Comparison of ENCODE assay signal across 27 mouse cellular contexts in the genomic region with DNA sequence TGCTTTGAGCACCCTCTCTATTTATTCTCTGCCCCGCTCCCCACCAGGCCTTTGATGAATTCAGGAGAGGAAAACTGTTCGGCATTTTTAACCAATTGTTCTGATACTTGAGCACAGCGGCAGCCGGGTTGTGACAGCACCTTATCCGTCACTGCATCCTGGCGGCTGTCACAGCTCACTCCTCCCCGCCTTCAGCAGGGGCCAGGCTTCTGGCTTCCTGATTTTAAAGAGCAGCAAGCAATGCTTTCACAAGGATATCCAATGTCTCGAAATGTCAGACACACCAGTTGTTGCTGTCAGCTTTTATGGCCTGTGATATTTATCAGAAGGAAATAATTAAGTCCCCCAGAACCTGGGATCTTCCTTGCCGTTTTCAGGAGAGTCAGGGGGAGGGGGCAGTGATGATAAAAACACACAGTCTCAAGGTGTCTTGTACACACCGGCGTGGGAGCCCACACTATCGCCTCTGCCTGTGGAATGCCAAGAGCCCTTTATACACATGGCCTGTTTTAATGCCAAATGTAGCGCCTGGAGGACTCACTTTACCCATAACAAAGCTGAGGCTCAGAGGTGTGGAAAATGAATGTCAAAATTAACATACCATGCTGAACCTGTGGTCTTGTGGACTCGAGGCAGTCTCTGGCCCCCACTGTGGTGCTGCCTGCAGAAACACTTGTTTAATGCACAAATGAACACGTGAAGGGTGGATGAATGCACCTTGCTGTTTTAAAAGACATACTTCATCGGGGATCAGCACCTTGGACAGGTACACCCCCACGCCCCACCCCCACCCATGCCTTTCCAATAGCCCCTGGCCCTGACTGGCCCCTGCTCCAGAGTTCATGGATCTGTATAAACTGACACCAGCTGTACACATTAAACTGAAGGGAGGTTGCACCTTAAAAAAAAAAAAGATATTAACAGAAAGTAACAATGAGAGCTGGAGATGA. TPM values are rescaled to one million over a fixed set of nuclear protein-coding genes. Genes with fewer than 3 reads are reported as not detected.
A peak's percentile ranks its signal among the peaks of the same experiment; 100 is the strongest.
DNase-seq lines count a peak whose midpoint lies in the region; ATAC-seq and TF ChIP-seq lines count a peak whose summit lies in the region.
"Had no signal": no experiment of that assay in that cellular context is flagged by ENCODE, and none has a peak within 500 bp of the region (broad histone marks: within the 10 kb centered on the region; RNA-seq: fewer than 3 reads in every experiment).

No protein-coding gene starts in this region.

- 21% methylated on average over 17 of the region's 17 CpGs for WGBS in kidney, embryonic 15.5 days
- 34% methylated on average over 17 of the region's 17 CpGs for WGBS in limb, embryonic 11.5 days

- no peak for DNase-seq in kidney, adult 9 months
- peak; percentile 21 for DNase-seq in ES-CJ7 (ENCODE audit: low read depth, low spot score)
- peak; percentile 22 for DNase-seq in brain, embryonic 14.5 days (ENCODE audit: low read depth)
- peak; percentile 61 for DNase-seq in limb, embryonic 11.5 days (ENCODE audit: low spot score)
- no peak for DNase-seq in Muller cell, postnatal 12 days (ENCODE audit: inconsistent ontology term)
- DNase-seq: adrenal gland, adult 8-10 months; B cell, adult 2 months; cerebellum, adult 9-10 months; gastrocnemius, postnatal 36 days; kidney, adult 8-10 months; liver, postnatal 0 days; retina, postnatal 1 day; thymus, adult 18-20 months; thymus, postnatal 4 days had no signal

- H3K36me3 ChIP-seq in kidney, embryonic 15.5 days: no peaks in the 10 kb centered on the region
- no peaks in the 10 kb centered on the region for H3K36me3 ChIP-seq in limb, embryonic 11.5 days (ENCODE audit: control insufficient read depth, insufficient read depth, low read length)
- H3K36me3 ChIP-seq: embryonic facial prominence, embryonic 13.5 days; heart, embryonic 10.5 days; midbrain, embryonic 12.5 days; stomach, embryonic 15.5 days had no signal

- peak; percentile 60 for ATAC-seq in kidney, embryonic 15.5 days (replicated peaks; ENCODE audit: low FRiP score)
- no peak for ATAC-seq in limb, embryonic 11.5 days (ENCODE audit: insufficient number of reproducible peaks, low FRiP score, low TSS enrichment, low read depth)
- ATAC-seq in megakaryocyte-erythroid progenitor cell, adult 5-6 weeks (replicated peaks; ENCODE audit: low FRiP score, low TSS enrichment, poor library complexity, severe bottlenecking): no peak
- ATAC-seq: forebrain, embryonic 16.5 days; liver, postnatal 0 days had no signal

- H3K4me2 ChIP-seq in kidney, embryonic 15.5 days: no peak overlapping the region
- H3K4me2 ChIP-seq in limb, embryonic 11.5 days (ENCODE audit: low read depth, severe bottlenecking): no peak overlapping the region
- H3K4me2 ChIP-seq: embryonic facial prominence, embryonic 13.5 days; midbrain, embryonic 12.5 days; stomach, embryonic 15.5 days had no signal

- TF ChIP-seq CTCF in brain, embryonic 14.5 days (IDR thresholded peaks at IDR 0.05; ENCODE audit: borderline replicate concordance, extremely low read depth, insufficient read depth, insufficient read length): no peak

- no peaks in the 10 kb centered on the region for H3K9me3 ChIP-seq in kidney, embryonic 15.5 days (replicated peaks)
- H3K9me3 ChIP-seq in limb, embryonic 11.5 days (ENCODE audit: control insufficient read depth, low read length): no peaks in the 10 kb centered on the region
- H3K9me3 ChIP-seq: embryonic facial prominence, embryonic 13.5 days; heart, embryonic 10.5 days; midbrain, embryonic 12.5 days; stomach, embryonic 15.5 days had no signal

- no peak overlapping the region for H3K27ac ChIP-seq in kidney, embryonic 15.5 days
- no peak overlapping the region for H3K27ac ChIP-seq in limb, embryonic 11.5 days (replicated peaks; ENCODE audit: low read depth, low read length)
- H3K27ac ChIP-seq: embryonic facial prominence, embryonic 13.5 days; heart, embryonic 10.5 days; layer of hippocampus, adult 2 months; midbrain, embryonic 12.5 days; stomach, embryonic 15.5 days had no signal

- no peak overlapping the region for H3K9ac ChIP-seq in kidney, embryonic 15.5 days
- no peak overlapping the region for H3K9ac ChIP-seq in limb, embryonic 11.5 days (ENCODE audit: low read length)
- H3K9ac ChIP-seq: embryonic facial prominence, embryonic 13.5 days; liver, postnatal 0 days; midbrain, embryonic 12.5 days; stomach, embryonic 15.5 days had no signal

- peaks cover 5% of the 10 kb centered on the region; the same call in 1 of the 2 replicates for H3K27me3 ChIP-seq in kidney, embryonic 15.5 days
- no peaks in the 10 kb centered on the region for H3K27me3 ChIP-seq in limb, embryonic 11.5 days (ENCODE audit: control insufficient read depth, insufficient read depth, low read length)
- H3K27me3 ChIP-seq: embryonic facial prominence, embryonic 13.5 days; midbrain, embryonic 12.5 days; stomach, embryonic 15.5 days had no signal

- no peak for TF ChIP-seq POLR2A in brain, embryonic 14.5 days (IDR thresholded peaks at IDR 0.05; ENCODE audit: borderline replicate concordance, extremely low read depth, insufficient read depth, insufficient read length, poor library complexity, severe bottlenecking)

- no peaks in the 10 kb centered on the region for H3K4me1 ChIP-seq in kidney, embryonic 15.5 days
- H3K4me1 ChIP-seq in limb, embryonic 11.5 days (ENCODE audit: control insufficient read depth, insufficient read depth, low read length): no peaks in the 10 kb centered on the region
- H3K4me1 ChIP-seq: embryonic facial prominence, embryonic 13.5 days; heart, embryonic 10.5 days; midbrain, embryonic 12.5 days; stomach, embryonic 15.5 days had no signal

- no peak overlapping the region for H3K4me3 ChIP-seq in kidney, embryonic 15.5 days (replicated peaks)
- no peak overlapping the region for H3K4me3 ChIP-seq in limb, embryonic 11.5 days (ENCODE audit: low read depth, low read length)
- H3K4me3 ChIP-seq: embryonic facial prominence, embryonic 13.5 days; heart, embryonic 10.5 days; layer of hippocampus, adult 2 months; midbrain, embryonic 12.5 days; myocyte; stomach, embryonic 15.5 days had no signal

RNA-seq across cellular contexts. Expression of a gene that starts 48.7 kb away (rescaled TPM):
- polyA plus RNA-seq in kidney, embryonic 15.5 days (2015; fragmentation: Nextera tagmentation; extraction: Ambion mirVana): not detected in 2 replicates
- polyA plus RNA-seq in brain, embryonic 14.5 days (2012; rRNA removed): not detected in 2 replicates
- not detected in 2 replicates for polyA plus RNA-seq in limb, embryonic 11.5 days (2014; fragmentation: Nextera tagmentation; extraction: Ambion mirVana)
- not detected in 2 replicates for total RNA-seq in megakaryocyte-erythroid progenitor cell, adult 5-6 weeks (2014; fragmentation: Nextera tagmentation)
- total RNA-seq in megakaryocyte-erythroid progenitor cell, adult 5-6 weeks (2017): not detected in 2 replicates
- total RNA-seq: adrenal gland, adult 8-10 months; common myeloid progenitor, adult 5-6 weeks; gastrocnemius, postnatal 36 days; layer of hippocampus, adult 2 months; left cerebral cortex, postnatal 36 days; liver, adult 2 months had no signal
- polyA plus RNA-seq: embryonic facial prominence, embryonic 13.5 days; forebrain, embryonic 16.5 days; heart, embryonic 10.5 days; heart, postnatal 0 days; liver, adult 2 months; liver, postnatal 0 days; midbrain, embryonic 12.5 days; myocyte; stomach, embryonic 15.5 days had no signal

Comparison
In these comparisons a context has a peak if more than half of its experiments do, and no peak if none do; other contexts are left out.
1. DNase-seq: peak in ES-CJ7 (single experiment), brain, embryonic 14.5 days (single experiment) and limb, embryonic 11.5 days (single experiment); none in kidney, adult 9 months (single experiment) and Muller cell, postnatal 12 days (single experiment).